Mouse (Mus musculus): ENCODE results near the gene Lgals7. TPM values are rescaled to one million over a fixed set of nuclear protein-coding genes. Genes with fewer than 3 reads are reported as not detected.

Gene Lgals7
- polyA plus RNA-seq, 2 experiments: 48.4 to 198 TPM

GRCm38 (mm10) chr7:28907195-28907594, 43.5 kb downstream of the Lgals7 start:
- no peaks in the 10 kb centered on the region for H3K27me3 ChIP-seq (ENCODE audit: control insufficient read depth, insufficient read depth, low read length)
- ATAC-seq (ENCODE audit: low FRiP score, low read depth) (no peak), DNase-seq (ENCODE audit: low spot score) (no peak)
- WGBS: 90% methylated on average over 5 of the region's 5 CpGs
- H3K9me3 ChIP-seq (ENCODE audit: control insufficient read depth, low read length): no peaks in the 10 kb centered on the region
- H3K36me3 ChIP-seq (ENCODE audit: control insufficient read depth, insufficient read depth, low read length): peaks cover 98% of the 10 kb centered on the region
- peaks cover 17% of the 10 kb centered on the region for H3K4me1 ChIP-seq (ENCODE audit: control insufficient read depth, insufficient read depth, low read length)
- H3K4me2 ChIP-seq (replicated peaks; ENCODE audit: low read depth, low read length, severe bottlenecking): no peak overlapping the region
- no peak for TF ChIP-seq POLR2A (IDR thresholded peaks at IDR 0.05; ENCODE audit: borderline replicate concordance, extremely low read depth, insufficient read depth, insufficient read length)
- no peak overlapping the region for H3K9ac ChIP-seq (ENCODE audit: low read depth, low read length, severe bottlenecking)
- no peak overlapping the region for H3K27ac ChIP-seq (replicated peaks; ENCODE audit: low read depth, low read length)
- no peak overlapping the region for H3K4me3 ChIP-seq (replicated peaks; ENCODE audit: low read length)

- Histone ChIP-seq H3K9ac (ENCODE audit: low read depth, low read length, severe bottlenecking) (no peak overlapping the region), H3K27me3 (ENCODE audit: control insufficient read depth, insufficient read depth, low read length) (no peaks in the 10 kb centered on the region), H3K4me1 (ENCODE audit: control insufficient read depth, insufficient read depth, low read length) (no peaks in the 10 kb centered on the region), H3K27ac (replicated peaks; ENCODE audit: low read depth, low read length) (no peak overlapping the region), H3K4me3 (replicated peaks; ENCODE audit: low read length) (no peak overlapping the region), H3K9me3 (ENCODE audit: control insufficient read depth, low read length) (no peaks in the 10 kb centered on the region), H3K4me2 (replicated peaks; ENCODE audit: low read depth, low read length, severe bottlenecking) (no peak overlapping the region), H3K36me3 (ENCODE audit: control insufficient read depth, insufficient read depth, low read length) (peaks cover 98% of the 10 kb centered on the region)
- no peak for ATAC-seq (ENCODE audit: low FRiP score, low read depth)
- no peak for TF ChIP-seq POLR2A (IDR thresholded peaks at IDR 0.05; ENCODE audit: borderline replicate concordance, extremely low read depth, insufficient read depth, insufficient read length)
- no peak for DNase-seq (ENCODE audit: low spot score)
- WGBS: 82% methylated on average over 4 of the region's 4 CpGs
Observed at GRCm38 (mm10) chr7:28911632-28912031, 48.0 kb downstream of the Lgals7 start.

- Histone ChIP-seq H3K9me3 (ENCODE audit: control insufficient read depth, low read length) (no peaks in the 10 kb centered on the region), H3K36me3 (ENCODE audit: control insufficient read depth, insufficient read depth, low read length) (peaks cover 98% of the 10 kb centered on the region), H3K4me1 (ENCODE audit: control insufficient read depth, insufficient read depth, low read length) (peaks cover 3% of the 10 kb centered on the region), H3K9ac (ENCODE audit: low read depth, low read length, severe bottlenecking) (no peak overlapping the region), H3K27me3 (ENCODE audit: control insufficient read depth, insufficient read depth, low read length) (no peaks in the 10 kb centered on the region), H3K4me2 (replicated peaks; ENCODE audit: low read depth, low read length, severe bottlenecking) (no peak overlapping the region), H3K27ac (replicated peaks; ENCODE audit: low read depth, low read length) (no peak overlapping the region), H3K4me3 (replicated peaks; ENCODE audit: low read length) (no peak overlapping the region)
- WGBS: 84% methylated on average over 11 of the region's 11 CpGs
- DNase-seq (ENCODE audit: low spot score): no peak
- TF ChIP-seq POLR2A (IDR thresholded peaks at IDR 0.05; ENCODE audit: borderline replicate concordance, extremely low read depth, insufficient read depth, insufficient read length): no peak
- ATAC-seq (ENCODE audit: low FRiP score, low read depth): no peak
Observed at GRCm38 (mm10) chr7:28913171-28913570, 49.5 kb downstream of the Lgals7 start.

Other genes starting within 250 kb of the Lgals7 start
- gene Acp7, start 232.5 kb upstream of the Lgals7 start, polyA plus RNA-seq (2012; rRNA removed): 0.08 and 0.54 TPM in 2 replicates
- gene Acp7, start 232.5 kb upstream of the Lgals7 start, polyA plus RNA-seq (2014; fragmentation: Nextera tagmentation; extraction: Ambion mirVana): 0.10 TPM in 1 of 2 replicates, not detected in the other
- 19.5 and 24.0 TPM in 2 replicates for gene Fbxo27, start 171.0 kb upstream of the Lgals7 start, polyA plus RNA-seq (2012; rRNA removed)
- 7.4 and 9.0 TPM in 2 replicates for gene Fbxo27, start 171.0 kb upstream of the Lgals7 start, polyA plus RNA-seq (2014; fragmentation: Nextera tagmentation; extraction: Ambion mirVana)
- gene Fbxo17, start 147.0 kb upstream of the Lgals7 start, polyA plus RNA-seq (2012; rRNA removed): 34.8 and 43.3 TPM in 2 replicates
- gene Fbxo17, start 147.0 kb upstream of the Lgals7 start, polyA plus RNA-seq (2014; fragmentation: Nextera tagmentation; extraction: Ambion mirVana): 25.6 and 29.0 TPM in 2 replicates
- gene Mrps12, start 122.0 kb upstream of the Lgals7 start, polyA plus RNA-seq (2012; rRNA removed): 82.6 and 92.6 TPM in 2 replicates
- gene Mrps12, start 122.0 kb upstream of the Lgals7 start, polyA plus RNA-seq (2014; fragmentation: Nextera tagmentation; extraction: Ambion mirVana): 134 and 135 TPM in 2 replicates
- gene Sars2, start 121.9 kb upstream of the Lgals7 start, polyA plus RNA-seq (2012; rRNA removed): 32.6 and 38.1 TPM in 2 replicates
- gene Sars2, start 121.9 kb upstream of the Lgals7 start, polyA plus RNA-seq (2014; fragmentation: Nextera tagmentation; extraction: Ambion mirVana): 22.0 and 22.3 TPM in 2 replicates
- 0.06 and 0.24 TPM in 2 replicates for gene Ccer2, start 107.7 kb upstream of the Lgals7 start, polyA plus RNA-seq (2012; rRNA removed)
- gene Ccer2, start 107.7 kb upstream of the Lgals7 start, polyA plus RNA-seq (2014; fragmentation: Nextera tagmentation; extraction: Ambion mirVana): 0.54 TPM in 1 of 2 replicates, not detected in the other
- gene Sirt2, start 97.1 kb upstream of the Lgals7 start, polyA plus RNA-seq (2012; rRNA removed): 107 and 113 TPM in 2 replicates
- gene Sirt2, start 97.1 kb upstream of the Lgals7 start, polyA plus RNA-seq (2014; fragmentation: Nextera tagmentation; extraction: Ambion mirVana): 73.7 and 89.3 TPM in 2 replicates
- gene Nfkbib, start 96.3 kb upstream of the Lgals7 start, polyA plus RNA-seq (2012; rRNA removed): 27.4 and 31.0 TPM in 2 replicates
- gene Nfkbib, start 96.3 kb upstream of the Lgals7 start, polyA plus RNA-seq (2014; fragmentation: Nextera tagmentation; extraction: Ambion mirVana): 37.4 and 41.9 TPM in 2 replicates
- gene Rinl, start 74.9 kb upstream of the Lgals7 start, polyA plus RNA-seq (2012; rRNA removed): 2.3 and 2.5 TPM in 2 replicates
- gene Rinl, start 74.9 kb upstream of the Lgals7 start, polyA plus RNA-seq (2014; fragmentation: Nextera tagmentation; extraction: Ambion mirVana): 2.6 and 2.8 TPM in 2 replicates
- 525 and 571 TPM in 2 replicates for gene Hnrnpl, start 55.3 kb upstream of the Lgals7 start, polyA plus RNA-seq (2012; rRNA removed)
- gene Hnrnpl, start 55.3 kb upstream of the Lgals7 start, polyA plus RNA-seq (2014; fragmentation: Nextera tagmentation; extraction: Ambion mirVana): 208 and 225 TPM in 2 replicates
- gene Ech1, start 38.6 kb upstream of the Lgals7 start, polyA plus RNA-seq (2012; rRNA removed): 165 and 172 TPM in 2 replicates
- 176 and 200 TPM in 2 replicates for gene Ech1, start 38.6 kb upstream of the Lgals7 start, polyA plus RNA-seq (2014; fragmentation: Nextera tagmentation; extraction: Ambion mirVana)
- 17.9 and 18.0 TPM in 2 replicates for gene Lgals4, start 30.0 kb upstream of the Lgals7 start, polyA plus RNA-seq (2012; rRNA removed)
- gene Lgals4, start 30.0 kb upstream of the Lgals7 start, polyA plus RNA-seq (2014; fragmentation: Nextera tagmentation; extraction: Ambion mirVana): 5.9 and 7.0 TPM in 2 replicates
- gene Capn12, start 17.6 kb downstream of the Lgals7 start, polyA plus RNA-seq (2012; rRNA removed): 0.19 and 0.25 TPM in 2 replicates
- gene Capn12, start 17.6 kb downstream of the Lgals7 start, polyA plus RNA-seq (2014; fragmentation: Nextera tagmentation; extraction: Ambion mirVana): 0.58 and 0.94 TPM in 2 replicates
- gene Actn4, start 98.5 kb downstream of the Lgals7 start, polyA plus RNA-seq (2012; rRNA removed): 268 and 299 TPM in 2 replicates
- gene Actn4, start 98.5 kb downstream of the Lgals7 start, polyA plus RNA-seq (2014; fragmentation: Nextera tagmentation; extraction: Ambion mirVana): 295 and 304 TPM in 2 replicates
- gene Eif3k, start 118.0 kb downstream of the Lgals7 start, polyA plus RNA-seq (2012; rRNA removed): 473 and 518 TPM in 2 replicates
- 450 TPM in 2 replicates for gene Eif3k, start 118.0 kb downstream of the Lgals7 start, polyA plus RNA-seq (2014; fragmentation: Nextera tagmentation; extraction: Ambion mirVana)
- gene Map4k1, start 118.2 kb downstream of the Lgals7 start, polyA plus RNA-seq (2012; rRNA removed): 9.3 and 9.5 TPM in 2 replicates
- 6.4 and 7.0 TPM in 2 replicates for gene Map4k1, start 118.2 kb downstream of the Lgals7 start, polyA plus RNA-seq (2014; fragmentation: Nextera tagmentation; extraction: Ambion mirVana)

Data from limb, embryonic 14.5 days (tissue).